Mouse (Mus musculus) E14TG2a.4 (cell line): ENCODE measurements around the gene Denr.

Source experiments
- H3K27me3 ChIP-seq: 2 replicates; pipeline ENCODE4 v1.6.1; 2014; ENCODE audit warnings: low read length, control low read depth; ENCODE audit not compliant: insufficient read depth
- H3K36me3 ChIP-seq: 2 replicates; pipeline ENCODE4 v1.6.1; 2014; ENCODE audit warnings: low read length, control low read depth; ENCODE audit not compliant: insufficient read depth
- H3K4me1 ChIP-seq: replicated peaks from 2 replicates; pipeline ENCODE4 v1.6.1; 2014; ENCODE audit warnings: low read depth, low read length, control low read depth
- H3K4me3 ChIP-seq: replicated peaks from 2 replicates; pipeline ENCODE4 v1.5.1; 2014; ENCODE audit warnings: mild to moderate bottlenecking, low read length
- H3K9me3 ChIP-seq: 2 replicates; pipeline ENCODE4 v1.6.1; 2014; ENCODE audit warnings: low read length, control low read depth
- CTCF ChIP-seq: conservative IDR thresholded peaks from 2 replicates; pipeline ENCODE4 v1.5.1; 2014; ENCODE audit warnings: low read length
- NANOG ChIP-seq: IDR thresholded peaks from 2 replicates; pipeline ENCODE4 v1.6.1; 2014; ENCODE audit warnings: borderline replicate concordance, low read length, mixed read lengths
- POU5F1 ChIP-seq: IDR thresholded peaks from 2 replicates; pipeline ENCODE4 v1.6.1; 2014; ENCODE audit warnings: low read length, borderline replicate concordance

The Denr gene

GRCm38 (mm10) chr5:123947041-123947761 is 40.2 kb downstream of the Denr start:
- TF ChIP-seq NANOG, result no peak
- TF ChIP-seq CTCF, result peak; percentile 93
- no peaks in the 10 kb centered on the region for H3K27me3 ChIP-seq
- H3K36me3 ChIP-seq, result no peaks in the 10 kb centered on the region
- H3K4me3 ChIP-seq, result no peak overlapping the region
- H3K9me3 ChIP-seq, result peaks cover 7% of the 10 kb centered on the region
- H3K4me1 ChIP-seq, result no peaks in the 10 kb centered on the region

- Histone ChIP-seq H3K9me3 (no peaks in the 10 kb centered on the region), H3K27me3 (no peaks in the 10 kb centered on the region), H3K4me1 (no peaks in the 10 kb centered on the region), H3K4me3 (no peak overlapping the region), H3K36me3 (no peaks in the 10 kb centered on the region)
- TF ChIP-seq CTCF, result no peak
- TF ChIP-seq POU5F1, result no peak
- no peak for TF ChIP-seq NANOG
Measured at GRCm38 (mm10) chr5:123952365-123953045, 45.5 kb downstream of the Denr start.

- no peak for TF ChIP-seq NANOG
Measured at GRCm38 (mm10) chr5:123957213-123957612, 50.2 kb downstream of the Denr start.

DNA sequence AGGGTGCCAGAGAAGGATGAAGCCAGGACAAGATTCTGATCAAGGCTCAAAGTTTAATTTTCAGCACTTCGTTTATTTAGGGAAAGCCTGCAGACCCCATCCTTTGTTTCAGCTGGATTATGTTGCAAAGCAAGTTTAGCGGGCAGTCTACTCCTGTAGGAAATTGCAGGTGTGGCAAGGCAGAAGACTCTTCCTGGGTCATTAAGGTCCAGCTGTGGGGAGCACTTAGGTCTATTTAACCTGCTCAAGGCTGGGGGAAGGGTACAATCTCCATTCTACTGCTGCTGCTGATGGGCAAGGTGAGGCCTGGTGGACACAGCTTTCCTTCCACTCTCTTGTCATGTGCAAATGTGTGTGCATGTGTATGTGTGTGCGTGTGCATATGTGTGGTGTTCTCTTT is 52.0 kb downstream of the Denr start:
- Histone ChIP-seq H3K4me3 (no peak overlapping the region), H3K27me3 (no peaks in the 10 kb centered on the region), H3K4me1 (peaks cover 13% of the 10 kb centered on the region), H3K36me3 (no peaks in the 10 kb centered on the region), H3K9me3 (no peaks in the 10 kb centered on the region)
- TF ChIP-seq CTCF (no peak), NANOG (no peak), POU5F1 (no peak)

More at GRCm38 (mm10) chr5:123957213-123957612, 50.2 kb downstream of the Denr start:
- H3K4me1 ChIP-seq, result peaks cover 13% of the 10 kb centered on the region
- H3K9me3 ChIP-seq, result no peaks in the 10 kb centered on the region
- no peaks in the 10 kb centered on the region for H3K36me3 ChIP-seq
- no peak overlapping the region for H3K4me3 ChIP-seq
- no peaks in the 10 kb centered on the region for H3K27me3 ChIP-seq

DNA sequence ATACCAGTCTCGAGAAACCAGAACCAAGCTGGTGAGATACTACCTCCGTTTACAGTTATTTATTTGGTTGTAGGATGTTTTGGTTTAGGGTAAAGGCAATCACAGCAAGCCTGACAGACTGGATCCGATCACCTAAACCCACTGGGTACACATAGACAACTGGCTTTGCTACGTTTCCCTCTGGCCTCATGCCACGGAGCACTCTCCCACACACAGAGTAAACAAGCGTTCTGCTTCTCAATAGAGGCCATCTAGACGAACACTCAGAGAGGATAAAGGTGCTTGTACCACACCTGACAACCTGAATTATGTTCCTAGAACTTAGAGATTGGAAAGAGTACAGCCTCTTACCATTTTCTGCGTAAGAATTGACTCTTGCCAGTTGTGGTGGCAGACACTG is 53.2 kb downstream of the Denr start:
- no peaks in the 10 kb centered on the region for H3K27me3 ChIP-seq
- TF ChIP-seq CTCF (no peak), NANOG (no peak), POU5F1 (no peak)
- H3K4me3 ChIP-seq, result no peak overlapping the region
- H3K4me1 ChIP-seq, result peaks cover 13% of the 10 kb centered on the region
- no peaks in the 10 kb centered on the region for H3K36me3 ChIP-seq
- no peaks in the 10 kb centered on the region for H3K9me3 ChIP-seq

GRCm38 (mm10) chr5:123961046-123961445 is 54.1 kb downstream of the Denr start:
- H3K4me3 ChIP-seq, result no peak overlapping the region
- H3K9me3 ChIP-seq, result no peaks in the 10 kb centered on the region
- H3K4me1 ChIP-seq, result peaks cover 13% of the 10 kb centered on the region
- no peak for TF ChIP-seq NANOG
- no peak for TF ChIP-seq CTCF
- TF ChIP-seq POU5F1, result no peak
- no peaks in the 10 kb centered on the region for H3K27me3 ChIP-seq
- no peaks in the 10 kb centered on the region for H3K36me3 ChIP-seq

- Histone ChIP-seq H3K27me3 (no peaks in the 10 kb centered on the region), H3K4me1 (peaks cover 17% of the 10 kb centered on the region), H3K9me3 (no peaks in the 10 kb centered on the region), H3K36me3 (no peaks in the 10 kb centered on the region), H3K4me3 (no peak overlapping the region)
- TF ChIP-seq CTCF (no peak), POU5F1 (no peak), NANOG (no peak)
Measured at GRCm38 (mm10) chr5:123964208-123964607, 57.2 kb downstream of the Denr start.

GRCm38 (mm10) chr5:123966759-123967158 is 59.8 kb downstream of the Denr start:
- H3K9me3 ChIP-seq, result no peaks in the 10 kb centered on the region
- no peak overlapping the region for H3K4me3 ChIP-seq
- H3K36me3 ChIP-seq, result no peaks in the 10 kb centered on the region
- peaks cover 14% of the 10 kb centered on the region; the same call in 1 of the 2 replicates for H3K4me1 ChIP-seq
- no peak for TF ChIP-seq CTCF
- TF ChIP-seq NANOG, result no peak
- no peak for TF ChIP-seq POU5F1
- H3K27me3 ChIP-seq, result no peaks in the 10 kb centered on the region; the same call in 1 of the 2 replicates

- peaks cover 29% of the 10 kb centered on the region for H3K4me1 ChIP-seq
- TF ChIP-seq POU5F1, result no peak
- no peak for TF ChIP-seq CTCF
- no peak for TF ChIP-seq NANOG
- H3K4me3 ChIP-seq, result no peak overlapping the region
Measured at GRCm38 (mm10) chr5:123968468-123968867, 61.5 kb downstream of the Denr start.

More at GRCm38 (mm10) chr5:123968468-123968867, 61.5 kb downstream of the Denr start:
- no peaks in the 10 kb centered on the region for H3K9me3 ChIP-seq
- H3K36me3 ChIP-seq, result no peaks in the 10 kb centered on the region
- peaks cover 6% of the 10 kb centered on the region; the same call in 1 of the 2 replicates for H3K27me3 ChIP-seq
